Comparison of ENCODE assay signal across 12 mouse cellular contexts in genomic region chr5:90055686-90056085, GRCm38 (mm10).
A peak's percentile ranks its signal among the peaks of the same experiment; 100 is the strongest.
DNase-seq lines count a peak whose midpoint lies in the region; ATAC-seq and TF ChIP-seq lines count a peak whose summit lies in the region.
"Had no signal": no experiment of that assay in that cellular context is flagged by ENCODE, and none has a peak within 500 bp of the region (broad histone marks: within the 10 kb centered on the region; RNA-seq: fewer than 3 reads in every experiment).

No protein-coding gene starts in this region.

- H3K9ac ChIP-seq in heart, adult 2 months (ENCODE audit: low read depth, low read length) = no peak overlapping the region
- no peak overlapping the region for H3K9ac ChIP-seq in midbrain, embryonic 11.5 days (ENCODE audit: low read length)
- no peak overlapping the region for H3K9ac ChIP-seq in midbrain, embryonic 15.5 days
- H3K9ac ChIP-seq in liver, postnatal 0 days (replicated peaks) = no peak overlapping the region

- no peaks in the 10 kb centered on the region for H3K36me3 ChIP-seq in heart, adult 2 months (ENCODE audit: control insufficient read depth, insufficient read depth, low read length)
- no peaks in the 10 kb centered on the region for H3K36me3 ChIP-seq in heart, embryonic 10.5 days
- H3K36me3 ChIP-seq in midbrain, embryonic 11.5 days (ENCODE audit: control insufficient read depth, insufficient read depth, low read length) = no peaks in the 10 kb centered on the region
- H3K36me3 ChIP-seq in midbrain, embryonic 15.5 days (replicated peaks) = no peaks in the 10 kb centered on the region
- H3K36me3 ChIP-seq in liver, postnatal 0 days (replicated peaks; ENCODE audit: insufficient read depth, low read length) = no peaks in the 10 kb centered on the region
- H3K36me3 ChIP-seq: G1E had no signal

- H3K9me3 ChIP-seq in heart, embryonic 10.5 days = no peaks in the 10 kb centered on the region
- no peaks in the 10 kb centered on the region for H3K9me3 ChIP-seq in midbrain, embryonic 11.5 days (ENCODE audit: control insufficient read depth, low read length)
- no peaks in the 10 kb centered on the region for H3K9me3 ChIP-seq in midbrain, embryonic 15.5 days
- H3K9me3 ChIP-seq in liver, postnatal 0 days (ENCODE audit: low read length) = no peaks in the 10 kb centered on the region

- TF ChIP-seq POLR2A in heart, adult 2 months (IDR thresholded peaks at IDR 0.05; ENCODE audit: insufficient read depth, low read depth, low read length) = no peak

- no peak overlapping the region for H3K27ac ChIP-seq in heart, adult 2 months
- no peak overlapping the region for H3K27ac ChIP-seq in heart, embryonic 10.5 days
- no peak overlapping the region for H3K27ac ChIP-seq in midbrain, embryonic 11.5 days (ENCODE audit: low read depth, low read length)
- H3K27ac ChIP-seq in midbrain, embryonic 15.5 days = no peak overlapping the region
- no peak overlapping the region for H3K27ac ChIP-seq in liver, postnatal 0 days (ENCODE audit: low read depth)

- no peak overlapping the region for H3K4me3 ChIP-seq in heart, adult 2 months
- H3K4me3 ChIP-seq in heart, embryonic 10.5 days = no peak overlapping the region
- no peak overlapping the region for H3K4me3 ChIP-seq in midbrain, embryonic 11.5 days (ENCODE audit: low read depth, low read length)
- H3K4me3 ChIP-seq in midbrain, embryonic 15.5 days = no peak overlapping the region
- H3K4me3 ChIP-seq in liver, postnatal 0 days (ENCODE audit: low read depth, low read length) = no peak overlapping the region
- H3K4me3 ChIP-seq: myocyte had no signal

- peak; percentile 75; the same call in 1 of the 2 replicates for ATAC-seq in midbrain, embryonic 11.5 days (ENCODE audit: low FRiP score)
- ATAC-seq in midbrain, embryonic 15.5 days (replicated peaks) = no peak
- ATAC-seq in liver, postnatal 0 days = no peak

- 80% methylated on average over 2 of the region's 2 CpGs for WGBS in heart, adult 2 months
- WGBS in heart, embryonic 10.5 days = 71% methylated on average over 2 of the region's 2 CpGs
- 79% methylated on average over 2 of the region's 2 CpGs for WGBS in midbrain, embryonic 11.5 days
- WGBS in midbrain, embryonic 15.5 days = 65% methylated on average over 2 of the region's 2 CpGs
- WGBS in liver, postnatal 0 days (ENCODE audit: insufficient replicate concordance) = 73% methylated on average over 2 of the region's 2 CpGs

- H3K4me1 ChIP-seq in heart, adult 2 months (ENCODE audit: control insufficient read depth, insufficient read depth, low read length) = no peaks in the 10 kb centered on the region
- no peaks in the 10 kb centered on the region for H3K4me1 ChIP-seq in heart, embryonic 10.5 days
- H3K4me1 ChIP-seq in midbrain, embryonic 11.5 days (ENCODE audit: control insufficient read depth, insufficient read depth, low read length) = no peaks in the 10 kb centered on the region
- no peaks in the 10 kb centered on the region for H3K4me1 ChIP-seq in midbrain, embryonic 15.5 days
- H3K4me1 ChIP-seq in liver, postnatal 0 days (ENCODE audit: insufficient read depth) = no peaks in the 10 kb centered on the region

- no peak for TF ChIP-seq EP300 in heart, adult 2 months (IDR thresholded peaks at IDR 0.05; ENCODE audit: insufficient read depth, low read depth, low read length)
- no peak for TF ChIP-seq EP300 in liver, postnatal 0 days (IDR thresholded peaks at IDR 0.05; ENCODE audit: low read depth)

- DNase-seq in heart, adult 2 months = no peak
- DNase-seq in heart, embryonic 10.5 days (ENCODE audit: low spot score) = no peak
- DNase-seq in midbrain, embryonic 11.5 days (ENCODE audit: low spot score, missing footprints) = no peak
- peak; percentile 48 for DNase-seq in adrenal gland, postnatal 14 days
- peak; percentile 23 for DNase-seq in liver, postnatal 0 days
- DNase-seq in urinary bladder, postnatal 25 days (ENCODE audit: low spot score) = no peak
- no peak for DNase-seq in left cerebral cortex, postnatal 10 days (ENCODE audit: extremely low spot score in 1 of 2, low spot score in 2 of 2)
- DNase-seq: cerebellum, adult 2 months; heart, adult 11 months had no signal

- peak; percentile 34 for TF ChIP-seq CTCF in heart, adult 2 months (IDR thresholded peaks at IDR 0.05)
- peak; percentile 64 for TF ChIP-seq CTCF in liver, postnatal 0 days (IDR thresholded peaks at IDR 0.05; ENCODE audit: low read depth)

- no peaks in the 10 kb centered on the region for H3K27me3 ChIP-seq in heart, adult 2 months (ENCODE audit: control insufficient read depth, insufficient read depth, low read length)
- no peaks in the 10 kb centered on the region for H3K27me3 ChIP-seq in heart, embryonic 10.5 days (ENCODE audit: insufficient read depth, poor library complexity, severe bottlenecking)
- H3K27me3 ChIP-seq in midbrain, embryonic 11.5 days (ENCODE audit: control insufficient read depth, insufficient read depth, low read length) = no peaks in the 10 kb centered on the region
- H3K27me3 ChIP-seq in midbrain, embryonic 15.5 days (replicated peaks) = no peaks in the 10 kb centered on the region
- H3K27me3 ChIP-seq in liver, postnatal 0 days (ENCODE audit: insufficient read depth, low read length) = no peaks in the 10 kb centered on the region

- H3K79me2 ChIP-seq in heart, adult 2 months (replicated peaks; ENCODE audit: control insufficient read depth, insufficient read depth, low read length) = no peaks in the 10 kb centered on the region

- no peak overlapping the region for H3K4me2 ChIP-seq in midbrain, embryonic 11.5 days
- H3K4me2 ChIP-seq in midbrain, embryonic 15.5 days = no peak overlapping the region
- no peak overlapping the region for H3K4me2 ChIP-seq in liver, postnatal 0 days (ENCODE audit: low read depth, low read length)

- intact Hi-C loops in heart, adult 2 months (cut with DNase I) = no loop called here
- intact Hi-C loops in left cerebral cortex, postnatal 10 days (cut with DNase I) = no loop called here

Comparison
In these comparisons a context has a peak if more than half of its experiments do, and no peak if none do; other contexts are left out.
1. DNase-seq: peak in adrenal gland, postnatal 14 days (single experiment) and liver, postnatal 0 days (single experiment); none in heart, adult 2 months (0 of 2), heart, embryonic 10.5 days (single experiment), midbrain, embryonic 11.5 days (single experiment), urinary bladder, postnatal 25 days (single experiment) and left cerebral cortex, postnatal 10 days (0 of 2).